Mouse (Mus musculus) frontal cortex, postnatal 36 days (tissue): ENCODE data around the gene Gss.

ENCODE experiments used
- DNase-seq, 2 experiments: peaks; one replicate each; pipeline ENCODE4 v3.0.0; 2022; ENCODE audit warnings: low spot score in 2 of 2

Gss gene

GRCm38 (mm10) chr2:155517455-155518423 lies 74.9 kb downstream of the Gss start, which contains the start of the genes Acss2 and Ggt7:
Gene Acss2 (plus strand): TSS chr2:155517948.
Gene Ggt7 (minus strand): TSS chr2:155518237.
- peak; percentile 97 to 98 for DNase-seq

DNA sequence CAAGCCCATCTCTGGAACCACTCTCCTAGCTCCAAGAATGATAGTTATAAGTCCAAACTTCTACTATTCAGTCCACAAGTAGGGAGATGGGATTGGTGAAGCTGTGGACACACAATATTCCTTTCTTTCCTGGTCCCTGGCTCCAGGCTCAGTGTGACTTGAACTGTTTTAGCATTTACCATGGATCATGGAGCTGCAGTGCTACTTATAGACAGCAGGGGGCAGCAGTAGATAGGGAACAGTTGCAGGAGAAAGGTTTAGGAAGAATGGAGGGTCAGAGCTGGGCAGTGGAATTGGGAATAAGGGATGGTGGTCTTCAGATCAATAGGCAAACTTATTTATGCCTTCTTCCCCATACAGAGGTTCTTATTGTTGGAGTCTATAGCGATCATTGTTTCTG lies 76.7 kb downstream of the Gss start:
- DNase-seq = peak; percentile 63 to 81

GRCm38 (mm10) chr2:155514666-155515065 lies 77.9 kb downstream of the Gss start:
- DNase-seq = peak; percentile 87 to 89

DNA sequence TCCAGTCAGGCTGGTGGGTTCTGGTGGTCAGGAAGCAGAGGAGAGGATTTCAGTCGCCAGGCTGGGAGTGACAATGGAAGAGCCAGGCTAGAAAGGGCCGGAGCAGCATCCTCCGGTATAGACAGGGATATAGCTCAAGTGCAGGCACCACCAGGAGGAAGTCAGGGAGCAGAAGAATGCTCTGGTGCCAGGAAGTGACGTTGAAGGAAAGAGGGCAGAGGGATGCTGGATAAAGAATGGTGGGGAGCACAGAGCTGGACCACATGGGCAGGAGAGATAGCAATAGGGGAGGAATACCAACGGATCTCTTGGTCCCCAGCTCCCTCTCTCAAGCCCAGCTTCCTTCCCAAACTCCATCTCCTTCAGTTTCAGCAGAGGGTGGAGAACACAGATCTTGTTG lies 79.1 kb downstream of the Gss start:
- DNase-seq = peak in 1 of 2 experiments; percentile 65
